Mouse (Mus musculus) lung, postnatal 0 days (tissue): ENCODE results near the gene Ciz1. TPM values are rescaled to one million over a fixed set of nuclear protein-coding genes. Genes with fewer than 3 reads are reported as not detected.

Source experiments
- ATAC-seq: fragments of 200-750 bp; cut with Nextera tagmentation; 2 replicates; pipeline ENCODE4 v1.8.0; 2017; ENCODE audit warnings: moderate library complexity
- DNase-seq: peaks from one replicate; pipeline ENCODE4 v3.0.0-alpha.2; 2016; ENCODE audit warnings: low spot score
- H3K27ac ChIP-seq: fragments of 300-500 bp; sonication (generic); 2 replicates; pipeline ENCODE4 v1.5.1; 2014; ENCODE audit warnings: antibody characterized with exemption, mild to moderate bottlenecking, low read length, mixed read lengths
- H3K27me3 ChIP-seq: fragments of 300-500 bp; sonication (generic); replicated peaks from 2 replicates; pipeline ENCODE4 v1.6.1; 2014; ENCODE audit warnings: low read length, mixed read lengths; ENCODE audit not compliant: insufficient read depth
- H3K36me3 ChIP-seq: fragments of 300-500 bp; sonication (generic); 2 replicates; pipeline ENCODE4 v1.6.1; 2014; ENCODE audit warnings: low read length, mixed read lengths; ENCODE audit not compliant: insufficient read depth
- H3K4me1 ChIP-seq: fragments of 300-500 bp; sonication (generic); 2 replicates; pipeline ENCODE4 v1.6.1; 2014; ENCODE audit warnings: antibody characterized with exemption, low read depth, low read length, mixed read lengths; ENCODE audit not compliant: insufficient read depth
- H3K4me2 ChIP-seq: fragments of 300-500 bp; sonication (generic); replicated peaks from 2 replicates; pipeline ENCODE4 v1.6.1; 2014; ENCODE audit warnings: low read depth, mild to moderate bottlenecking, low read length, moderate library complexity, mixed read lengths
- H3K4me3 ChIP-seq: fragments of 300-500 bp; sonication (generic); 2 replicates; pipeline ENCODE4 v1.5.1; 2014; ENCODE audit warnings: low read depth, low read length
- H3K9ac ChIP-seq: fragments of 300-500 bp; sonication (generic); replicated peaks from 2 replicates; pipeline ENCODE4 v1.6.1; 2014; ENCODE audit warnings: low read depth, mild to moderate bottlenecking
- H3K9me3 ChIP-seq: fragments of 300-500 bp; sonication (generic); 2 replicates; pipeline ENCODE4 v1.6.1; 2016; ENCODE audit warnings: low read length, mixed read lengths
- CTCF ChIP-seq: IDR thresholded peaks from 2 replicates; pipeline ENCODE4 v1.5.1; 2016; ENCODE audit warnings: antibody characterized with exemption, mild to moderate bottlenecking
- EP300 ChIP-seq: IDR thresholded peaks from 2 replicates; pipeline ENCODE4 v1.6.1; 2016; ENCODE audit warnings: antibody characterized with exemption, mild to moderate bottlenecking, control low read depth
- WGBS: fragments of 180-500 bp; shearing (Covaris S2); extraction: QIAGEN DNeasy Blood & Tissue Kit; methylation state at CpG from one replicate; pipeline ENCODE4 v1.1.7; 2014; 5-methylcytosine and 5-hydroxymethylcytosine counted together
- polyA plus RNA-seq: library from polyadenylated mRNA; unstranded; fragments of >200 nt; fragmentation: Nextera tagmentation; extraction: Ambion mirVana; gene quantifications from 2 replicates; pipeline ENCODE4 v1.2.1, GENCODE M21; 2015

The Ciz1 gene
- polyA plus RNA-seq, 1 experiment from 2014 or later: 20.1 TPM

DNA sequence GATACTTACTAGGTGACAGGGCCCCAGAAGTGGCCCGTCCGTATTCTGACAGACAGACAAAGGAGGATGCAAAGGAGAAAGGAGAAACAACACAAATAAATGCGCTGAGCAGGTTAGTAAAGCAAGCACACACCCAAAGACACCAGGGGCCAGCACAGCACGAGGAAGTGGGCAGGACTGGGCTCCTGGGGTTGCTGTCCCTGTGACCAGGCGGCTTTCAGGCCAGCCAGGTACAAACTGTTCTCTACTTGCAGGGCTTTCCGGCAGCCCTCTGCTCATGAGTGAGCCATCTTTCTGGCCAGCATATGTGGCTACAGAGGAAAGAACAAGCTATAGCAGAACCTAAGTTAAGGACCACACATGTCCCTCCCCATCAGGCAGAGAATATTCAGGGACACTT, 68.5 kb downstream of the Ciz1 start:
- Histone ChIP-seq H3K9ac (no peak overlapping the region), H3K27me3 (no peaks in the 10 kb centered on the region), H3K4me1 (peaks cover 30% of the 10 kb centered on the region), H3K27ac (no peak overlapping the region), H3K4me3 (no peak overlapping the region), H3K4me2 (no peak overlapping the region), H3K9me3 (no peaks in the 10 kb centered on the region), H3K36me3 (peaks cover 36% of the 10 kb centered on the region)
- no peak for DNase-seq
- WGBS: 88% methylated on average over 6 of the region's 6 CpGs
- no peak for TF ChIP-seq EP300
- TF ChIP-seq CTCF: no peak
- ATAC-seq: no peak

DNA sequence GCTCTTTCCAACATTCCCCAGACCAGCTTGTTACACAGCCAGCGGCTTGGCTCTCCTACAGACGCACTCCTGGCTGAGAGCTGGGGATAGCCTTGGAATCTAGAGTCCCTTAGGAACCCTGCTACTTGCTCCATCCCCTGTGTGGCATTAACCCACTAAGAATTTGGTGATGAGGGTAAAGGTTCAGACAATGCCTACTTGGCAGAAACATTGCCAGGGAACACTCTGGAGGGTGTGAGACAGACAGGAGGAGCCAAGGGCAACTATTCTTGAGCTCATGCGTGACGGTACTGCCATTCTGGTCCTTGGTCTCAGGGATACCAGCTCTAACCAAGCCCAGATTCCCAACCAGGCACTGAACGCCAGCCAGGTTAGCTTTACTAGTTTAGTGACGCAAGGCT, 69.7 kb downstream of the Ciz1 start:
- no peak overlapping the region for H3K27ac ChIP-seq
- no peaks in the 10 kb centered on the region for H3K27me3 ChIP-seq
- no peaks in the 10 kb centered on the region for H3K9me3 ChIP-seq
- 90% methylated on average over 6 of the region's 6 CpGs for WGBS
- DNase-seq (no peak), ATAC-seq (no peak)
- no peak overlapping the region; the same call in 1 of the 2 replicates for H3K4me3 ChIP-seq
- no peak overlapping the region for H3K9ac ChIP-seq
- 0 out of 2 replicates have a peak overlapping the region, but pooled peaks have one; percentile 69 for H3K4me2 ChIP-seq
- TF ChIP-seq CTCF (no peak), EP300 (no peak)
- H3K36me3 ChIP-seq: peaks cover 24% of the 10 kb centered on the region
- peaks cover 30% of the 10 kb centered on the region for H3K4me1 ChIP-seq

DNA sequence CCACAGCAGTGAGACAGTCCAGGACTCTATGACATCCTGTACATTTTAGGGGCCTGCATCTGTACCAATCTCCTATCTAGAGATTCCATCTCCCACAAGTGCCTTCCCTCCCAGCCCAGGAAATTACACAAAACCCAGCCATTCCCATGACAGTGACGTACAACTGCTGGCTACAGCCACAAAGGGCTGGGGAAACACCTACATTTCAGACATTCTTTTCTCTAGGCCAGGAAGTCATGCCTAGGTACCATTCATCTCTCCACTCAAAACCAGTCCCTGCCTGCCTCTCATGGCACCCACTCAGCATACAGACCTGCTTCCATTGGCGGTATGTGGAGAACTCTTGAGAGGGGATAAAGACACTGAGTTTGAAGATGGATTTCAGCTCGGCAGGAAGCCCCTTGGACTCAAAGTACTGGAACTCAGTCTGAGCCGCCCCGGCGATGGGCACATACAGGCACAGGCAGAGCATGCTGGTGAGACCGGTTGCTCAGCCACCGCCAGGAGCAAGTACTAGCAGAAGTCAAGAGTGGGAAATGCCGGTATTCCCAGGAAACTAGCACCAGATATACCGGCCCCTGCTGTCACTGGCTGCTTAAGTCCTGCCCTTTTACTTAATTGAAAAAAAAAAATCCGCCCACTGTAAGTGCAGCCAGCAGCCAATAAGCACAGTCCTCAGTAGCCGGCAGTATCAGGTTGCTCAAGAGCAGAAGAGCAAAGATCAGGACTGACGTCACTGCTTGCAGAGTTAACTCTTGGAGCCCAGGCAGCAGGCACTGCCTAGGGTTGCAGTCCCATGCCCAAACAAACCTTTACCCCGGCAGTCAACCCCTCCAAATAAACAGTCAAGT, 71.6 kb downstream of the Ciz1 start:
- TF ChIP-seq CTCF (peak; percentile 39), EP300 (peak; percentile 98)
- DNase-seq (peak; percentile 99), ATAC-seq (peak; percentile 82)
- Histone ChIP-seq H3K9ac (peak overlapping the region; percentile 37), H3K27ac (peak overlapping the region; percentile 94), H3K4me2 (peak overlapping the region; percentile 69), H3K4me3 (peak overlapping the region; percentile 39), H3K4me1 (peaks cover 44% of the 10 kb centered on the region), H3K9me3 (no peaks in the 10 kb centered on the region), H3K27me3 (no peaks in the 10 kb centered on the region), H3K36me3 (peaks cover 11% of the 10 kb centered on the region; the same call in 1 of the 2 replicates)
- 1% methylated on average over 14 of the region's 14 CpGs for WGBS

DNA sequence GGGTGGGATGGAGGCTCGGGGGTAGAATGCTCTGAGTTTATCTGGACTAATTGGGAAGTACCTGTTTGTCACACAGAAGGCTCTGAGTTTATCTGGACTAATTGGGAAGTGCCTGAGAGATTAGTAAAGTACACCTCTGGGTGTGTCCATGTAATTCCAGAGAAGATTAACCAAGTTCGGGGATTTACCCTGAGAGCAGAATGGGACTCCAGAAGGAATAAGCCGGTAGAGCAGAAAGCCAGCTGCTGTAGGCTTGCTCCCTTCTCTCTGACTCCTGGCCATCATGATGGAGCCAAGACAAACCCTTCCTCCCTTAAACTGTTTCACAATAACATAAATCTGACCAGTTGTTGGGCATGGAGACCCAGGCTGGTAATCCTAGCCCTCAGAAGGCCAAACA, 72.7 kb downstream of the Ciz1 start:
- no peak overlapping the region for H3K9ac ChIP-seq
- no peaks in the 10 kb centered on the region for H3K27me3 ChIP-seq
- no peak for TF ChIP-seq CTCF
- peak overlapping the region; percentile 94 for H3K27ac ChIP-seq
- ATAC-seq (no peak), DNase-seq (peak; percentile 48)
- no peak overlapping the region for H3K4me3 ChIP-seq
- H3K9me3 ChIP-seq: no peaks in the 10 kb centered on the region
- no peak overlapping the region for H3K4me2 ChIP-seq
- WGBS: 30% methylated on average over 3 of the region's 3 CpGs
- peaks cover 7% of the 10 kb centered on the region; the same call in 1 of the 2 replicates for H3K36me3 ChIP-seq
- H3K4me1 ChIP-seq: peaks cover 52% of the 10 kb centered on the region

DNA sequence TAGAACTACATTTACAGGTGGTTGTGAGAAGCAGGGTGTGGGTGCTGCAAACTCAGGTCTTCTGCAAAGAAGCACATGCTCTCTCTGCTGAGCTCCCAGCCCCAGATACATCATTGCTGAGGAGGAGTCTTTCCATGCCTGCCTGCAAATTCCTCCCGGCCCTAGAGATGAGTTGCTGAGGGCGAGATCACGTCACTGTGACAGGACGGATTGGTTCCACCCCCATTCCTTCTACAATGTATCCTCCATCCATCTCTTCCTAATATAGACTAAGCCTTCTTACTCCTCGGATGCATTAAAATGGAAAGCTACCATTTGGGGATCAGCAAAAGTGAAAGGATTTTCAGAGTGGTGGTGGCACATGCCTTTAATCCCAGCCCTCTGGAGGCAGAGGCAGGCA, 73.4 kb downstream of the Ciz1 start:
- Histone ChIP-seq H3K4me1 (peaks cover 54% of the 10 kb centered on the region), H3K9ac (no peak overlapping the region), H3K4me3 (no peak overlapping the region), H3K36me3 (no peaks in the 10 kb centered on the region), H3K4me2 (no peak overlapping the region), H3K9me3 (no peaks in the 10 kb centered on the region), H3K27ac (0 out of 2 replicates have a peak overlapping the region, but pooled peaks have one; percentile 94), H3K27me3 (no peaks in the 10 kb centered on the region)
- TF ChIP-seq CTCF (no peak), EP300 (no peak)
- ATAC-seq (no peak), DNase-seq (no peak)
- WGBS: 53% methylated on average over 5 of the region's 5 CpGs

DNA sequence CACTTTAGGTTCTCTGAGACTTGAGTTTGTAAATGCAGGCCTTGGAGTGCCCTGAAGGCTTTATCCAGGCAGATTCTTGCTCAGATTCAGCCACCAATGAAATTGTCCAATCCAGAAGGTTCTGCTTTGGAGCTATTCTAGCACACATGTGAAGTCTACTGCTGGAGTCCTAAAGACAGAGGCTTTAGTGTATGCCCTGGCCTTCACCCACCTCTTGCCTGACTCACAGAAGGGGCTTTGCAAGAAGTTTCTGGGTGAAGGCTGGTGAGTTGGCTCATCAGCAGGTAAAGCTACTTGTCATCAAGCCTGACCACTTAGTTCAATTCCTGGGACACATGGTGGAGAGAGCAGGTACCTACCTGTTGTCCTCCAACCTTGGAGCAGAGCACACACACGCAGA, 74.0 kb downstream of the Ciz1 start:
- no peak overlapping the region for H3K4me3 ChIP-seq
- no peak overlapping the region for H3K4me2 ChIP-seq
- 72% methylated on average over 1 of the region's 1 CpGs for WGBS
- H3K27ac ChIP-seq: no peak overlapping the region
- ATAC-seq: no peak
- peaks cover 55% of the 10 kb centered on the region for H3K4me1 ChIP-seq
- no peaks in the 10 kb centered on the region for H3K27me3 ChIP-seq
- no peaks in the 10 kb centered on the region for H3K36me3 ChIP-seq
- TF ChIP-seq EP300: no peak
- TF ChIP-seq CTCF: no peak
- H3K9me3 ChIP-seq: no peaks in the 10 kb centered on the region
- H3K9ac ChIP-seq: no peak overlapping the region
- no peak for DNase-seq
